Mouse (Mus musculus) midbrain, embryonic 15.5 days (tissue): ENCODE results near the gene Rasa2. TPM values are rescaled to one million over a fixed set of nuclear protein-coding genes. Genes with fewer than 3 reads are reported as not detected.
"Not testable (repeated sequence)": the region's sequence is repeated elsewhere in the genome, so short reads cannot be mapped to it uniquely, and the experiment has no call there.

Experiments used
- ATAC-seq: fragments of 200-750 bp; cut with Nextera tagmentation; replicated peaks from 2 replicates; pipeline ENCODE4 v1.8.0; 2017; ENCODE audit warnings: moderate TSS enrichment
- H3K27ac ChIP-seq: fragments of 300-500 bp; sonication (generic); 2 replicates; pipeline ENCODE4 v1.5.1; 2015; ENCODE audit warnings: mild to moderate bottlenecking, inconsistent platforms
- H3K27me3 ChIP-seq: fragments of 300-500 bp; sonication (generic); replicated peaks from 2 replicates; pipeline ENCODE4 v1.6.1; 2015; ENCODE audit warnings: inconsistent platforms
- H3K36me3 ChIP-seq: fragments of 300-500 bp; sonication (generic); replicated peaks from 2 replicates; pipeline ENCODE4 v1.6.1; 2015; ENCODE audit warnings: inconsistent platforms
- H3K4me1 ChIP-seq: fragments of 300-500 bp; sonication (generic); 2 replicates; pipeline ENCODE4 v1.6.1; 2015; ENCODE audit warnings: inconsistent platforms
- H3K4me2 ChIP-seq: fragments of 300-500 bp; sonication (generic); 2 replicates; pipeline ENCODE4 v1.6.1; 2015; ENCODE audit warnings: inconsistent platforms, mild to moderate bottlenecking, moderate library complexity
- H3K4me3 ChIP-seq: fragments of 300-500 bp; sonication (generic); 2 replicates; pipeline ENCODE4 v1.5.1; 2015; ENCODE audit warnings: mild to moderate bottlenecking, inconsistent platforms
- H3K9ac ChIP-seq: fragments of 300-500 bp; sonication (generic); 2 replicates; pipeline ENCODE4 v1.6.1; 2015; ENCODE audit warnings: mild to moderate bottlenecking, inconsistent platforms
- H3K9me3 ChIP-seq: fragments of 300-500 bp; sonication (generic); 2 replicates; pipeline ENCODE4 v1.6.1; 2016; ENCODE audit warnings: inconsistent platforms
- WGBS: fragments of 180-500 bp; shearing (Covaris S2); methylation state at CpG from one replicate; pipeline ENCODE4 v1.1.7; 2015; ENCODE audit warnings: mixed read lengths; 5-methylcytosine and 5-hydroxymethylcytosine counted together
- polyA plus RNA-seq: library from polyadenylated mRNA; unstranded; fragments of >200 nt; fragmentation: Nextera tagmentation; extraction: Ambion mirVana; gene quantifications from 2 replicates; pipeline ENCODE4 v1.2.1, GENCODE M21; 2015

Gene Rasa2
- polyA plus RNA-seq, 1 experiment from 2014 or later: 17.6 TPM

GRCm38 (mm10) chr9:96572754-96573153 is 58.7 kb downstream of the Rasa2 start:
- Histone ChIP-seq H3K4me3 (no peak overlapping the region), H3K9ac (no peak overlapping the region), H3K9me3 (no peaks in the 10 kb centered on the region), H3K4me1 (no peaks in the 10 kb centered on the region), H3K4me2 (no peak overlapping the region), H3K27me3 (no peaks in the 10 kb centered on the region), H3K27ac (no peak overlapping the region), H3K36me3 (no peaks in the 10 kb centered on the region)
- WGBS: 84% methylated on average over 9 of the region's 9 CpGs
- no peak for ATAC-seq

GRCm38 (mm10) chr9:96566470-96566996 is 64.9 kb downstream of the Rasa2 start:
- no peaks in the 10 kb centered on the region for H3K4me1 ChIP-seq
- H3K27me3 ChIP-seq: no peaks in the 10 kb centered on the region
- WGBS: 89% methylated on average over 8 of the region's 8 CpGs
- H3K9me3 ChIP-seq: no peaks in the 10 kb centered on the region
- H3K4me3 ChIP-seq: no peak overlapping the region
- H3K9ac ChIP-seq: no peak overlapping the region
- H3K4me2 ChIP-seq: no peak overlapping the region
- no peak overlapping the region for H3K27ac ChIP-seq
- H3K36me3 ChIP-seq: peaks cover 4% of the 10 kb centered on the region; the same call in 1 of the 2 replicates
- no peak for ATAC-seq

GRCm38 (mm10) chr9:96563501-96563900 is 67.9 kb downstream of the Rasa2 start:
- no peak overlapping the region for H3K4me3 ChIP-seq
- WGBS: 96% methylated on average over 4 of the region's 4 CpGs
- H3K9me3 ChIP-seq: no peaks in the 10 kb centered on the region
- H3K27ac ChIP-seq: no peak overlapping the region
- ATAC-seq: no peak
- H3K4me1 ChIP-seq: no peaks in the 10 kb centered on the region
- H3K4me2 ChIP-seq: no peak overlapping the region
- no peak overlapping the region for H3K9ac ChIP-seq
- no peaks in the 10 kb centered on the region for H3K27me3 ChIP-seq
- H3K36me3 ChIP-seq: peaks cover 13% of the 10 kb centered on the region; the same call in 1 of the 2 replicates

- no peak overlapping the region for H3K4me3 ChIP-seq
- ATAC-seq: no peak
- H3K4me2 ChIP-seq: no peak overlapping the region
- no peaks in the 10 kb centered on the region for H3K27me3 ChIP-seq
- peaks cover 16% of the 10 kb centered on the region; the same call in 1 of the 2 replicates for H3K36me3 ChIP-seq
- H3K9me3 ChIP-seq: no peaks in the 10 kb centered on the region
- H3K9ac ChIP-seq: no peak overlapping the region
- WGBS: 96% methylated on average over 6 of the region's 6 CpGs
- no peaks in the 10 kb centered on the region for H3K4me1 ChIP-seq
- H3K27ac ChIP-seq: no peak overlapping the region
These were observed 72.3 kb downstream of the Rasa2 start for GRCm38 (mm10) chr9:96559148-96559547.

- H3K4me3 ChIP-seq: no peak overlapping the region
- H3K36me3 ChIP-seq: peaks cover 13% of the 10 kb centered on the region; the same call in 1 of the 2 replicates
- H3K27ac ChIP-seq: no peak overlapping the region
- no peak overlapping the region for H3K4me2 ChIP-seq
- H3K9me3 ChIP-seq: no peaks in the 10 kb centered on the region
- H3K9ac ChIP-seq: no peak overlapping the region
- 76% methylated on average over 1 of the region's 1 CpGs for WGBS
- no peaks in the 10 kb centered on the region for H3K4me1 ChIP-seq
- ATAC-seq: no peak
- H3K27me3 ChIP-seq: no peaks in the 10 kb centered on the region
These were observed 72.8 kb downstream of the Rasa2 start for GRCm38 (mm10) chr9:96558594-96558993.

- no peak overlapping the region for H3K9ac ChIP-seq
- H3K9me3 ChIP-seq: no peaks in the 10 kb centered on the region
- no peak overlapping the region for H3K4me3 ChIP-seq
- ATAC-seq: no peak
- 95% methylated on average over 1 of the region's 1 CpGs for WGBS
- H3K27me3 ChIP-seq: no peaks in the 10 kb centered on the region
- H3K27ac ChIP-seq: no peak overlapping the region
- H3K4me2 ChIP-seq: no peak overlapping the region
- H3K36me3 ChIP-seq: peaks cover 10% of the 10 kb centered on the region
- H3K4me1 ChIP-seq: no peaks in the 10 kb centered on the region
These were observed 77.3 kb downstream of the Rasa2 start for GRCm38 (mm10) chr9:96554095-96554494.

GRCm38 (mm10) chr9:96545410-96545809 is 86.0 kb downstream of the Rasa2 start:
- H3K4me3 ChIP-seq: no peak overlapping the region
- H3K9ac ChIP-seq: no peak overlapping the region
- no peak overlapping the region for H3K4me2 ChIP-seq
- H3K27ac ChIP-seq: no peak overlapping the region
- H3K4me1 ChIP-seq: peaks cover 6% of the 10 kb centered on the region; the same call in 1 of the 2 replicates
- no peak for ATAC-seq
- peaks cover 18% of the 10 kb centered on the region for H3K36me3 ChIP-seq
- H3K27me3 ChIP-seq: no peaks in the 10 kb centered on the region
- 93% methylated on average over 13 of the region's 13 CpGs for WGBS
- H3K9me3 ChIP-seq: no peaks in the 10 kb centered on the region

GRCm38 (mm10) chr9:96543643-96544640 is 87.5 kb downstream of the Rasa2 start:
- peaks cover 18% of the 10 kb centered on the region for H3K36me3 ChIP-seq
- H3K27ac ChIP-seq: peak overlapping the region; percentile 76
- H3K4me2 ChIP-seq: peak overlapping the region; percentile 44
- peak; percentile 92 for ATAC-seq
- peak overlapping the region; percentile 23 for H3K9ac ChIP-seq
- WGBS: 21% methylated on average over 27 of the region's 27 CpGs
- H3K27me3 ChIP-seq: no peaks in the 10 kb centered on the region
- peak overlapping the region; percentile 21; the same call in 1 of the 2 replicates for H3K4me3 ChIP-seq
- no peaks in the 10 kb centered on the region for H3K9me3 ChIP-seq
- peaks cover 6% of the 10 kb centered on the region; the same call in 1 of the 2 replicates for H3K4me1 ChIP-seq

- Histone ChIP-seq H3K4me3 (no peak overlapping the region), H3K36me3 (peaks cover 6% of the 10 kb centered on the region; the same call in 1 of the 2 replicates), H3K27me3 (no peaks in the 10 kb centered on the region), H3K4me1 (peaks cover 13% of the 10 kb centered on the region; the same call in 1 of the 2 replicates), H3K27ac (no peak overlapping the region), H3K4me2 (no peak overlapping the region), H3K9ac (no peak overlapping the region), H3K9me3 (no peaks in the 10 kb centered on the region)
- 64% methylated on average over 10 of the region's 10 CpGs for WGBS
- no peak for ATAC-seq
These were observed 92.5 kb downstream of the Rasa2 start for GRCm38 (mm10) chr9:96538916-96539315.

- H3K36me3 ChIP-seq: peaks cover 6% of the 10 kb centered on the region; the same call in 1 of the 2 replicates
- no peaks in the 10 kb centered on the region for H3K27me3 ChIP-seq
- H3K27ac ChIP-seq: no peak overlapping the region
- no peak overlapping the region for H3K9ac ChIP-seq
- no peak overlapping the region for H3K4me2 ChIP-seq
- no peak overlapping the region for H3K4me3 ChIP-seq
- H3K9me3 ChIP-seq: no peaks in the 10 kb centered on the region
- WGBS: 89% methylated on average over 6 of the region's 6 CpGs
- ATAC-seq: no peak
- peaks cover 7% of the 10 kb centered on the region; the same call in 1 of the 2 replicates for H3K4me1 ChIP-seq
These were observed 93.8 kb downstream of the Rasa2 start for GRCm38 (mm10) chr9:96537615-96537919.

- peak overlapping the region; percentile 54 for H3K4me2 ChIP-seq
- no peaks in the 10 kb centered on the region for H3K27me3 ChIP-seq
- H3K27ac ChIP-seq: no peak overlapping the region
- H3K9me3 ChIP-seq: no peaks in the 10 kb centered on the region
- 35% methylated on average over 37 of the region's 37 CpGs for WGBS
- peaks cover 7% of the 10 kb centered on the region; the same call in 1 of the 2 replicates for H3K4me1 ChIP-seq
- H3K9ac ChIP-seq: peak overlapping the region; percentile 36
- H3K4me3 ChIP-seq: peak overlapping the region; percentile 34
- peak; percentile 80 for ATAC-seq
- peaks cover 6% of the 10 kb centered on the region; the same call in 1 of the 2 replicates for H3K36me3 ChIP-seq
These were observed 94.4 kb downstream of the Rasa2 start for GRCm38 (mm10) chr9:96536895-96537614.

- not testable (repeated sequence) for H3K9ac ChIP-seq, ATAC-seq, H3K4me1 ChIP-seq, H3K27ac ChIP-seq, H3K9me3 ChIP-seq, H3K36me3 ChIP-seq, H3K4me3 ChIP-seq, H3K27me3 ChIP-seq, H3K4me2 ChIP-seq
- 95% methylated on average over 4 of the region's 4 CpGs for WGBS
These were observed 95.3 kb downstream of the Rasa2 start for GRCm38 (mm10) chr9:96536093-96536492.
